ENCODE assay signal across 25 mouse cellular contexts in the genomic region with DNA sequence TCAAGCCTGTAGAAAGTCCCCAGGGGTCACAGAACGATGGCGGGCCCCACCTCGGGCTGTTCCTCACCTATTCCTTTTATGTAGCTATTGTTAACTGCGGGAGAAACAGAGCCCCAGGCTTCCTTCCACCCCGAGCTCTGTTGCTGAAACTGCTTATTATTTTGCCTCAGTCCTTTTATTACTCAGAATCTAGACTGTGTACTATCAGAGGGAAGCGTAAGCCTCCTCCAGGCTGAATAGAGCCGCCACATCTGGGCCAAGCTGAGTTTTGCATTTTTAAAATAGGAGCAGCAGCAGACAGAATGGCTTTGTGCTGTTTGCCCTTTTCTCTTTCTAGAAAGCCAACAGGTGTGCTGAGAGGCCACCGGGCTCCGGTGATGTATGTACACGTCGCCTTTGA. TPM values are rescaled to one million over a fixed set of nuclear protein-coding genes. Genes with fewer than 3 reads are reported as not detected.
A peak's percentile ranks its signal among the peaks of the same experiment; 100 is the strongest.
DNase-seq lines count a peak whose midpoint lies in the region; ATAC-seq and TF ChIP-seq lines count a peak whose summit lies in the region.
"Had no signal": no experiment of that assay in that cellular context is flagged by ENCODE, and none has a peak within 500 bp of the region (broad histone marks: within the 10 kb centered on the region; RNA-seq: fewer than 3 reads in every experiment).

No protein-coding gene starts in this region.

- peaks cover 5% of the 10 kb centered on the region for H3K9me3 ChIP-seq in CH12.LX (replicated peaks; ENCODE audit: low read length)
- no peaks in the 10 kb centered on the region for H3K9me3 ChIP-seq in forebrain, embryonic 15.5 days
- no peaks in the 10 kb centered on the region for H3K9me3 ChIP-seq in midbrain, embryonic 13.5 days
- H3K9me3 ChIP-seq: embryonic facial prominence, embryonic 10.5 days; liver, embryonic 12.5 days had no signal

- no peak for TF ChIP-seq EP300 in CH12.LX (IDR thresholded peaks at IDR 0.05; ENCODE audit: low read length)

- dilution Hi-C loops in CH12.LX (cut with MboI; ENCODE audit: extremely low pct_ligation_motif_present, extremely low pct_unique_long_range_greater_than_20kb, low sequenced_read_pairs): no loop called here

- 33% methylated on average over 11 of the region's 11 CpGs for WGBS in forebrain, embryonic 15.5 days
- WGBS in midbrain, embryonic 13.5 days: 30% methylated on average over 11 of the region's 11 CpGs

- no peak overlapping the region for H3K4me3 ChIP-seq in gastrocnemius, adult 2 months
- no peak overlapping the region for H3K4me3 ChIP-seq in CH12.LX (replicated peaks in 1 of 3; ENCODE audit: low read depth in 2 of 3, low read length in 2 of 3, poor library complexity in 1 of 3)
- H3K4me3 ChIP-seq in forebrain, embryonic 15.5 days: no peak overlapping the region
- H3K4me3 ChIP-seq in midbrain, embryonic 13.5 days (replicated peaks): no peak overlapping the region
- H3K4me3 ChIP-seq: embryonic facial prominence, embryonic 10.5 days; heart, adult 2 months; liver, embryonic 12.5 days; myocyte had no signal

- H3K27me3 ChIP-seq in CH12.LX (replicated peaks): no peaks in the 10 kb centered on the region
- H3K27me3 ChIP-seq in forebrain, embryonic 15.5 days: no peaks in the 10 kb centered on the region
- no peaks in the 10 kb centered on the region for H3K27me3 ChIP-seq in midbrain, embryonic 13.5 days
- H3K27me3 ChIP-seq: liver, embryonic 12.5 days had no signal

- no peak for DNase-seq in gastrocnemius, adult 2 months
- no peak for DNase-seq in gastrocnemius, postnatal 14 days
- peak; percentile 27 for DNase-seq in CH12.LX (ENCODE audit: extremely low read depth)
- no peak for DNase-seq in frontal cortex, postnatal 10 days (ENCODE audit: low spot score in 2 of 2)
- DNase-seq in layer of hippocampus, adult 11-12 months (ENCODE audit: low spot score): no peak
- DNase-seq in ovary, postnatal 14 days (ENCODE audit: low spot score): no peak
- DNase-seq: adrenal gland, postnatal 36 days; cerebellum, adult 2 months; gastrocnemius, postnatal 25 days; heart, postnatal 36 days; kidney, postnatal 25 days; lung, adult 2 months; lung, postnatal 36 days had no signal

- intact Hi-C loops in gastrocnemius, adult 2 months (cut with DNase I): no loop called here
- intact Hi-C loops in gastrocnemius, postnatal 14 days (cut with DNase I; ENCODE audit: low total_unique reads): no loop called here

- no peak for ATAC-seq in forebrain, embryonic 15.5 days (replicated peaks)
- peak; percentile 26; the same call in 1 of the 2 replicates for ATAC-seq in midbrain, embryonic 13.5 days
- ATAC-seq: intestine, postnatal 0 days; liver, embryonic 12.5 days had no signal

- peaks cover 5 to 36% of the 10 kb centered on the region in 2 experiments; a peak in 3 of 4 replicates for H3K4me1 ChIP-seq in CH12.LX (ENCODE audit: control insufficient read depth in 1 of 2, insufficient read depth in 2 of 2)
- peaks cover 31% of the 10 kb centered on the region for H3K4me1 ChIP-seq in forebrain, embryonic 15.5 days
- H3K4me1 ChIP-seq in midbrain, embryonic 13.5 days (replicated peaks): peaks cover 31% of the 10 kb centered on the region
- H3K4me1 ChIP-seq: liver, embryonic 12.5 days had no signal

- H3K9ac ChIP-seq in CH12.LX (ENCODE audit: insufficient read depth, low read depth): no peak overlapping the region
- no peak overlapping the region for H3K9ac ChIP-seq in forebrain, embryonic 15.5 days (replicated peaks)
- H3K9ac ChIP-seq in midbrain, embryonic 13.5 days (replicated peaks): no peak overlapping the region
- H3K9ac ChIP-seq: hindbrain, embryonic 14.5 days; liver, embryonic 12.5 days had no signal

- H3K36me3 ChIP-seq in CH12.LX (replicated peaks in 1 of 2; ENCODE audit: control insufficient read depth in 1 of 2, insufficient read depth in 1 of 2, low read length in 1 of 2): no peaks in the 10 kb centered on the region
- no peaks in the 10 kb centered on the region for H3K36me3 ChIP-seq in forebrain, embryonic 15.5 days
- no peaks in the 10 kb centered on the region for H3K36me3 ChIP-seq in midbrain, embryonic 13.5 days
- H3K36me3 ChIP-seq: embryonic facial prominence, embryonic 10.5 days; liver, embryonic 12.5 days had no signal

- peak overlapping the region; percentile 83 for H3K27ac ChIP-seq in gastrocnemius, adult 2 months
- no peak overlapping the region for H3K27ac ChIP-seq in CH12.LX (ENCODE audit: insufficient read depth, low read depth)
- peak overlapping the region; percentile 58 for H3K27ac ChIP-seq in forebrain, embryonic 15.5 days (replicated peaks)
- no peak overlapping the region for H3K27ac ChIP-seq in midbrain, embryonic 13.5 days
- H3K27ac ChIP-seq: embryonic facial prominence, embryonic 10.5 days; heart, adult 2 months; hindbrain, embryonic 14.5 days; liver, embryonic 12.5 days; stomach, postnatal 0 days had no signal

- TF ChIP-seq POLR2A in CH12.LX (IDR thresholded peaks at IDR 0.05; ENCODE audit: low read depth, low read length): no peak

- no peaks in the 10 kb centered on the region for H3K79me2 ChIP-seq in CH12.LX (replicated peaks; ENCODE audit: control insufficient read depth, extremely low read depth, insufficient read depth, poor library complexity, severe bottlenecking)

- TF ChIP-seq CTCF in gastrocnemius, adult 2 months (IDR thresholded peaks at IDR 0.05): no peak
- TF ChIP-seq CTCF in CH12.LX (conservative IDR thresholded peaks at IDR 0.05 in 1 of 2, IDR thresholded peaks at IDR 0.05 in 1 of 2; ENCODE audit: low read depth in 2 of 2, low read length in 2 of 2): no peak

- no peak for TF ChIP-seq RAD21 in CH12.LX (IDR thresholded peaks at IDR 0.05; ENCODE audit: low read depth, low read length)

- H3K4me2 ChIP-seq in CH12.LX (ENCODE audit: insufficient read depth, low read depth, poor library complexity, severe bottlenecking): 0 out of 2 replicates have a peak overlapping the region, but pooled peaks have one; percentile 2
- no peak overlapping the region for H3K4me2 ChIP-seq in forebrain, embryonic 15.5 days (replicated peaks)
- H3K4me2 ChIP-seq in midbrain, embryonic 13.5 days (replicated peaks): no peak overlapping the region
- H3K4me2 ChIP-seq: hindbrain, embryonic 14.5 days; liver, embryonic 12.5 days had no signal

- in situ Hi-C loops in CH12.LX (cut with MboI; ENCODE audit: low pct_ligation_motif_present, low pct_unique_long_range_greater_than_20kb, low sequenced_read_pairs): no loop called here

TF ChIP-seq in CH12.LX, 34 proteins besides CTCF, POLR2A, EP300 and RAD21:
- TF ChIP-seq MAX (IDR thresholded peaks at IDR 0.05; ENCODE audit: low read length): no peak
- TF ChIP-seq MEF2A (IDR thresholded peaks at IDR 0.05; ENCODE audit: borderline replicate concordance, low read depth, low read length): 0 out of 2 replicates have a peak, but pooled peaks have one; percentile 10

RNA-seq across cellular contexts. Expression of gene Wdr95, which starts 37.5 kb away (rescaled TPM):
- under 1 TPM in 1 of 2 experiments, not detected in 1; 0.08 TPM for total RNA-seq in gastrocnemius, adult 2 months (2021)
- total RNA-seq in gastrocnemius, postnatal 14 days (2021): not detected
- total RNA-seq in CH12.LX (2012; rRNA removed): not detected in 2 replicates
- not detected in 2 replicates for total RNA-seq in CH12.LX (2014; rRNA removed)
- polyA plus RNA-seq in CH12.LX (2012; ENCODE audit: insufficient read length, low read depth): not detected in 2 replicates
- 0.46 and 0.75 TPM in 2 replicates for polyA plus RNA-seq in forebrain, embryonic 15.5 days (2015; fragmentation: Nextera tagmentation; extraction: Ambion mirVana)
- polyA plus RNA-seq in midbrain, embryonic 13.5 days (2015; fragmentation: Nextera tagmentation; extraction: Ambion mirVana): 0.11 TPM in 1 of 2 replicates, not detected in the other
- total RNA-seq: adrenal gland, postnatal 36 days; common myeloid progenitor, adult 5-6 weeks; gastrocnemius, postnatal 25 days; heart, adult 2 months; heart, postnatal 36 days; megakaryocyte-erythroid progenitor cell, adult 5-6 weeks had no signal
- polyA plus RNA-seq: embryonic facial prominence, embryonic 10.5 days; heart, embryonic 14.5 days; intestine, postnatal 0 days; liver, embryonic 12.5 days; stomach, postnatal 0 days had no signal

Comparison
In these comparisons a context has a peak if more than half of its experiments do, and no peak if none do; other contexts are left out.
1. H3K27ac ChIP-seq: peak in gastrocnemius, adult 2 months (single experiment) and forebrain, embryonic 15.5 days (single experiment); none in CH12.LX (single experiment) and midbrain, embryonic 13.5 days (single experiment).